Mouse (Mus musculus): ENCODE results near the gene Fam71f2.

- TF ChIP-seq CTCF (IDR thresholded peaks at IDR 0.05; ENCODE audit: low read depth, low read length) = no peak
- no peak for TF ChIP-seq POLR2A (IDR thresholded peaks at IDR 0.05; ENCODE audit: borderline replicate concordance, low read depth, low read length)
Measured at GRCm38 (mm10) chr6:29303726-29304125, 24.3 kb downstream of the Fam71f2 start.
